Mouse (Mus musculus): ENCODE measurements around the gene Postn.

GRCm38 (mm10) chr3:54376014-54376413 is 15.1 kb downstream of the Postn start:
- TF ChIP-seq CTCF (IDR thresholded peaks at IDR 0.05; ENCODE audit: low read depth): no peak
- TF ChIP-seq EP300 (IDR thresholded peaks at IDR 0.05; ENCODE audit: low read depth): no peak
